Mouse (Mus musculus) myocyte (in vitro differentiated cells): ENCODE data around the gene Fkbp9. TPM values are rescaled to one million over a fixed set of nuclear protein-coding genes. Genes with fewer than 3 reads are reported as not detected.

Experiments used
- H3K27me3 ChIP-seq: one replicate; pipeline ENCODE4 v1.6.1; 2011; ENCODE audit not compliant: control insufficient read depth, insufficient read depth, insufficient read length
- H3K36me3 ChIP-seq: one replicate; pipeline ENCODE4 v1.6.1; 2011; ENCODE audit not compliant: control insufficient read depth, insufficient read depth
- H3K4me2 ChIP-seq: one replicate; pipeline ENCODE4 v1.6.1; 2011; ENCODE audit warnings: low read depth, control low read depth
- H3K4me3 ChIP-seq: one replicate; pipeline ENCODE4 v1.5.1; 2011; ENCODE audit warnings: mild to moderate bottlenecking, control low read depth, moderate library complexity
- H3K79me2 ChIP-seq: one replicate; pipeline ENCODE4 v1.6.1; 2011; ENCODE audit not compliant: control insufficient read depth, insufficient read depth
- H3ac ChIP-seq: one replicate; pipeline ENCODE4 v1.6.1; 2011; ENCODE audit not compliant: control insufficient read depth, insufficient read length
- CEBPB ChIP-seq: IDR thresholded peaks from 2 replicates; pipeline ENCODE4 v1.6.1; 2011; ENCODE audit warnings: mild to moderate bottlenecking, moderate library complexity; ENCODE audit not compliant: poor library complexity, insufficient read depth, severe bottlenecking
- E2F4 ChIP-seq: IDR thresholded peaks from one replicate; pipeline ENCODE4 v1.6.1; 2011; ENCODE audit warnings: mild to moderate bottlenecking, control low read depth, moderate library complexity; ENCODE audit not compliant: insufficient read depth
- MAX ChIP-seq: IDR thresholded peaks from one replicate; pipeline ENCODE4 v1.6.1; 2011; ENCODE audit warnings: low read depth, mild to moderate bottlenecking, control low read depth
- MYOD1 ChIP-seq, 3 experiments: IDR thresholded peaks; one replicate each; pipeline ENCODE4 v1.6.1; 2011; ENCODE audit warnings: control low read depth in 2 of 3, low read depth in 2 of 3, mild to moderate bottlenecking in 2 of 3, moderate library complexity in 1 of 3; ENCODE audit not compliant: insufficient read length in 2 of 3, control insufficient read depth in 1 of 3
- MYOG ChIP-seq, 3 experiments: IDR thresholded peaks; one replicate each; pipeline ENCODE4 v1.6.1; 2011; ENCODE audit warnings: control low read depth in 2 of 3, low read depth in 2 of 3, mild to moderate bottlenecking in 2 of 3; ENCODE audit not compliant: insufficient read length in 2 of 3, control insufficient read depth in 1 of 3, insufficient read depth in 1 of 3
- POLR2A ChIP-seq: IDR thresholded peaks from one replicate; pipeline ENCODE4 v1.6.1; 2011; ENCODE audit warnings: low read depth, mild to moderate bottlenecking, control low read depth, moderate library complexity; ENCODE audit not compliant: insufficient read length
- POLR2AphosphoS2 ChIP-seq: IDR thresholded peaks from one replicate; pipeline ENCODE4 v1.6.1; 2011; ENCODE audit warnings: low read depth, control low read depth; ENCODE audit not compliant: insufficient read length
- REST ChIP-seq: IDR thresholded peaks from one replicate; pipeline ENCODE4 v1.6.1; 2011; ENCODE audit warnings: mild to moderate bottlenecking, control low read depth, moderate library complexity; ENCODE audit not compliant: insufficient read depth, insufficient read length
- SRF ChIP-seq: IDR thresholded peaks from one replicate; pipeline ENCODE4 v1.6.1; 2011; ENCODE audit warnings: low read depth; ENCODE audit not compliant: control insufficient read depth, insufficient read length
- TCF12 ChIP-seq: IDR thresholded peaks from one replicate; pipeline ENCODE4 v1.6.1; 2011; ENCODE audit warnings: mild to moderate bottlenecking, control low read depth; ENCODE audit not compliant: poor library complexity, insufficient read depth, severe bottlenecking
- TCF3 ChIP-seq: IDR thresholded peaks from one replicate; pipeline ENCODE4 v1.6.1; 2011; ENCODE audit warnings: low read depth, control low read depth; ENCODE audit not compliant: insufficient read length
- USF1 ChIP-seq: IDR thresholded peaks from one replicate; pipeline ENCODE4 v1.6.1; 2011; ENCODE audit warnings: low read depth, mild to moderate bottlenecking, control low read depth, moderate library complexity
- polyA plus RNA-seq: library from polyadenylated mRNA; unstranded; fragments of >200 nt; fragmentation: generic; extraction: Trizol; gene quantifications from one replicate; pipeline ENCODE4 v1.2.1, GENCODE M21; 2012; ENCODE audit warnings: missing spikeins

The Fkbp9 gene
- polyA plus RNA-seq, 1 experiment: 91.6 TPM

- Histone ChIP-seq H3K27me3 (no peaks in the 10 kb centered on the region), H3K79me2 (peaks cover 7% of the 10 kb centered on the region), H3ac (no peak overlapping the region), H3K4me3 (no peak overlapping the region), H3K4me2 (no peak overlapping the region), H3K36me3 (no peaks in the 10 kb centered on the region)
- TF ChIP-seq TCF12 (no peak), REST (no peak), POLR2AphosphoS2 (no peak), MYOD1 (IDR thresholded peaks at IDR 0.05; ENCODE audit: control insufficient read depth in 1 of 3, insufficient read length in 2 of 3, low read depth in 2 of 3) (no peak), CEBPB (no peak), POLR2A (no peak), E2F4 (no peak), USF1 (no peak), MAX (no peak), SRF (no peak), TCF3 (no peak), MYOG (IDR thresholded peaks at IDR 0.05; ENCODE audit: control insufficient read depth in 1 of 3, insufficient read depth in 1 of 3, insufficient read length in 2 of 3, low read depth in 2 of 3) (no peak)
These were observed 79.1 kb downstream of the Fkbp9 start for GRCm38 (mm10) chr6:56910910-56911309.

GRCm38 (mm10) chr6:56913092-56913858 is 81.4 kb downstream of the Fkbp9 start:
- no peaks in the 10 kb centered on the region for H3K27me3 ChIP-seq
- H3K4me2 ChIP-seq: no peak overlapping the region
- H3K4me3 ChIP-seq: no peak overlapping the region
- no peaks in the 10 kb centered on the region for H3K36me3 ChIP-seq
- TF ChIP-seq MYOG (IDR thresholded peaks at IDR 0.05; ENCODE audit: control insufficient read depth in 1 of 3, insufficient read depth in 1 of 3, insufficient read length in 2 of 3, low read depth in 2 of 3): no peak
- TF ChIP-seq E2F4: no peak
- no peak for TF ChIP-seq TCF12
- TF ChIP-seq POLR2A: no peak
- no peak for TF ChIP-seq USF1
- TF ChIP-seq TCF3: no peak
- no peak for TF ChIP-seq POLR2AphosphoS2
- TF ChIP-seq MYOD1 (IDR thresholded peaks at IDR 0.05; ENCODE audit: control insufficient read depth in 1 of 3, insufficient read length in 2 of 3, low read depth in 2 of 3): no peak
- no peak for TF ChIP-seq MAX
- TF ChIP-seq REST: no peak
- no peak for TF ChIP-seq CEBPB
- TF ChIP-seq SRF: no peak
- peaks cover 7% of the 10 kb centered on the region for H3K79me2 ChIP-seq
- H3ac ChIP-seq: no peak overlapping the region

GRCm38 (mm10) chr6:56916279-56916678 is 84.4 kb downstream of the Fkbp9 start:
- Histone ChIP-seq H3K4me3 (no peak overlapping the region), H3K79me2 (peaks cover 12% of the 10 kb centered on the region), H3K4me2 (no peak overlapping the region), H3K36me3 (no peaks in the 10 kb centered on the region), H3ac (no peak overlapping the region), H3K27me3 (no peaks in the 10 kb centered on the region)
- no peak for TF ChIP-seq POLR2A
- TF ChIP-seq MYOG (IDR thresholded peaks at IDR 0.05; ENCODE audit: control insufficient read depth in 1 of 3, insufficient read depth in 1 of 3, insufficient read length in 2 of 3, low read depth in 2 of 3): no peak
- TF ChIP-seq CEBPB: no peak
- no peak for TF ChIP-seq REST
- TF ChIP-seq MYOD1 (IDR thresholded peaks at IDR 0.05; ENCODE audit: control insufficient read depth in 1 of 3, insufficient read length in 2 of 3, low read depth in 2 of 3): no peak
- TF ChIP-seq TCF12: no peak
- TF ChIP-seq USF1: no peak
- no peak for TF ChIP-seq MAX
- no peak for TF ChIP-seq TCF3
- TF ChIP-seq POLR2AphosphoS2: no peak

GRCm38 (mm10) chr6:56917578-56918368 is 85.9 kb downstream of the Fkbp9 start:
- no peaks in the 10 kb centered on the region for H3K27me3 ChIP-seq
- H3K4me2 ChIP-seq: no peak overlapping the region
- H3K4me3 ChIP-seq: no peak overlapping the region
- no peaks in the 10 kb centered on the region for H3K36me3 ChIP-seq
- no peak overlapping the region for H3ac ChIP-seq
- TF ChIP-seq MYOG (IDR thresholded peaks at IDR 0.05; ENCODE audit: control insufficient read depth in 1 of 3, insufficient read depth in 1 of 3, insufficient read length in 2 of 3, low read depth in 2 of 3) (no peak), MAX (no peak), MYOD1 (IDR thresholded peaks at IDR 0.05; ENCODE audit: control insufficient read depth in 1 of 3, insufficient read length in 2 of 3, low read depth in 2 of 3) (no peak), TCF12 (no peak), TCF3 (no peak), SRF (no peak), E2F4 (no peak), POLR2AphosphoS2 (no peak), REST (no peak), USF1 (no peak), POLR2A (no peak), CEBPB (no peak)
- H3K79me2 ChIP-seq: peaks cover 24% of the 10 kb centered on the region
